Mouse (Mus musculus) testis, postnatal 14 days (tissue): ENCODE data around the gene Cdh18.

Experiments
- DNase-seq: peaks from one replicate; pipeline ENCODE4 v3.0.0; 2021; ENCODE audit warnings: low spot score

Gene Cdh18

GRCm38 (mm10) chr15:23457401-23457800, 908.6 kb downstream of the Cdh18 start:
- no peak for DNase-seq

- no peak for DNase-seq
These were observed 922.0 kb downstream of the Cdh18 start for GRCm38 (mm10) chr15:23470527-23471475.

GRCm38 (mm10) chr15:23486306-23486705, 937.5 kb downstream of the Cdh18 start:
- no peak for DNase-seq

- DNase-seq: no peak
These were observed 957.7 kb downstream of the Cdh18 start for GRCm38 (mm10) chr15:23506480-23506879.

- no peak for DNase-seq
These were observed 960.9 kb downstream of the Cdh18 start for GRCm38 (mm10) chr15:23509694-23510093.

GRCm38 (mm10) chr15:23515786-23516185, 967.0 kb downstream of the Cdh18 start:
- no peak for DNase-seq

- DNase-seq: no peak
These were observed 969.3 kb downstream of the Cdh18 start for GRCm38 (mm10) chr15:23518079-23518478.
